Mouse (Mus musculus) liver, embryonic 14.5 days (tissue): ENCODE data around the gene Olfr463.

Experiments used
- CTCF ChIP-seq: IDR thresholded peaks from 2 replicates; pipeline ENCODE4 v1.5.1; 2016; ENCODE audit warnings: antibody characterized with exemption, low read depth, control low read depth
- EP300 ChIP-seq: IDR thresholded peaks from 2 replicates; pipeline ENCODE4 v1.6.1; 2016; ENCODE audit warnings: antibody characterized with exemption, low read depth

DNA sequence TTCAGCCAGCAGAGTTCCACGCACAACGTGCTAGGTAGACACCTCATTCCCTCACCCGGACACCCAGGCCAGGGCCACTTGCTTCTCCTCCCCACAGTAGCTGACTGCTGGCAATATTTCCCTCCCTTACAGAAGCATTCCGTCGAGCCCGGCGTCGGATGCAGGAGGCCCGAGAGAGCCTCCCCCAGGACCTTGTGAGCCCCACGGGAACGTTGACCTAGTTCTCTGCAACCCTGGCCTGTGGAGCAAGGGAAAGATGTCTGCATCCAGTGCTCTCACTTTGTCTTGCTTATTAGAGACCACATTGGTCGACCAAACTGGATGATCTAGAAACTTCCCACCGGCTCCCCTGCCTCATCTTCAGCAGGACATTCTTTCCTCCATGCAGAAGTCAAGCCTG lies 34.4 kb downstream of the Olfr463 start:
- TF ChIP-seq EP300 (no peak), CTCF (no peak)
